Mouse (Mus musculus) heart, postnatal 0 days (tissue): ENCODE results near the gene Acox2. TPM values are rescaled to one million over a fixed set of nuclear protein-coding genes. Genes with fewer than 3 reads are reported as not detected.

Experiments
- ATAC-seq: fragments of 200-750 bp; cut with Nextera tagmentation; 2 replicates; pipeline ENCODE4 v1.8.0; 2017; ENCODE audit warnings: low read depth, moderate number of reproducible peaks, moderate library complexity; ENCODE audit not compliant: insufficient read depth
- DNase-seq: peaks from one replicate; pipeline ENCODE4 v3.0.0-alpha.2; 2016; ENCODE audit warnings: low spot score
- H3K27ac ChIP-seq: fragments of 300-500 bp; sonication (generic); 2 replicates; pipeline ENCODE4 v1.5.1; 2014; ENCODE audit warnings: low read depth, mild to moderate bottlenecking
- H3K27me3 ChIP-seq: fragments of 300-500 bp; sonication (generic); 2 replicates; pipeline ENCODE4 v1.6.1; 2014; ENCODE audit warnings: low read length, mixed read lengths; ENCODE audit not compliant: control insufficient read depth, insufficient read depth
- H3K36me3 ChIP-seq: fragments of 300-500 bp; sonication (generic); replicated peaks from 2 replicates; pipeline ENCODE4 v1.6.1; 2014; ENCODE audit warnings: low read length, mixed read lengths; ENCODE audit not compliant: control insufficient read depth, insufficient read depth
- H3K4me1 ChIP-seq: fragments of 300-500 bp; sonication (generic); 2 replicates; pipeline ENCODE4 v1.6.1; 2014; ENCODE audit warnings: antibody characterized with exemption; ENCODE audit not compliant: control insufficient read depth, insufficient read depth
- H3K4me2 ChIP-seq: fragments of 300-500 bp; sonication (generic); 2 replicates; pipeline ENCODE4 v1.6.1; 2014; ENCODE audit warnings: low read depth, mild to moderate bottlenecking, low read length, moderate library complexity
- H3K4me3 ChIP-seq: fragments of 300-500 bp; sonication (generic); 2 replicates; pipeline ENCODE4 v1.5.1; 2014; ENCODE audit warnings: low read depth, low read length
- H3K9ac ChIP-seq: fragments of 300-500 bp; sonication (generic); replicated peaks from 2 replicates; pipeline ENCODE4 v1.6.1; 2014; ENCODE audit warnings: low read depth, low read length, mixed read lengths
- H3K9me3 ChIP-seq: fragments of 300-500 bp; sonication (generic); replicated peaks from 2 replicates; pipeline ENCODE4 v1.6.1; 2016; ENCODE audit warnings: low read length; ENCODE audit not compliant: control insufficient read depth
- CTCF ChIP-seq: IDR thresholded peaks from 2 replicates; pipeline ENCODE4 v1.5.1; 2016; ENCODE audit warnings: antibody characterized with exemption, control low read depth, low read depth
- EP300 ChIP-seq: IDR thresholded peaks from 2 replicates; pipeline ENCODE4 v1.6.1; 2016; ENCODE audit warnings: antibody characterized with exemption, low read depth
- WGBS: fragments of 180-500 bp; shearing (Covaris S2); extraction: QIAGEN DNeasy Blood & Tissue Kit; methylation state at CpG from one replicate; pipeline ENCODE4 v1.1.7; 2014; 5-methylcytosine and 5-hydroxymethylcytosine counted together
- polyA plus RNA-seq: library from polyadenylated mRNA; unstranded; fragments of >200 nt; fragmentation: Nextera tagmentation; extraction: Ambion mirVana; gene quantifications from 2 replicates; pipeline ENCODE4 v1.2.1, GENCODE M21; 2015
- total RNA-seq: library from RNA; depleted of rRNA; stranded (reverse); fragments of >200 nt; gene quantifications from 2 replicates; pipeline ENCODE4 v1.2.3, GENCODE M21; 2014; ENCODE audit warnings: low replicate concordance

The Acox2 gene
- total and polyA plus RNA-seq, 2 experiments from 2014 or later, result not detected

GRCm38 (mm10) chr14:8233252-8233651, 25.9 kb downstream of the Acox2 start:
- ATAC-seq (no peak), DNase-seq (no peak)
- no peak overlapping the region for H3K27ac ChIP-seq
- H3K4me1 ChIP-seq, result no peaks in the 10 kb centered on the region; the same call in 1 of the 2 replicates
- TF ChIP-seq EP300 (no peak), CTCF (no peak)
- 5% methylated on average over 1 of the region's 1 CpGs for WGBS
- no peaks in the 10 kb centered on the region for H3K9me3 ChIP-seq
- H3K4me2 ChIP-seq, result no peak overlapping the region
- no peaks in the 10 kb centered on the region for H3K27me3 ChIP-seq
- no peaks in the 10 kb centered on the region for H3K36me3 ChIP-seq
- no peak overlapping the region for H3K4me3 ChIP-seq
- no peak overlapping the region for H3K9ac ChIP-seq

DNA sequence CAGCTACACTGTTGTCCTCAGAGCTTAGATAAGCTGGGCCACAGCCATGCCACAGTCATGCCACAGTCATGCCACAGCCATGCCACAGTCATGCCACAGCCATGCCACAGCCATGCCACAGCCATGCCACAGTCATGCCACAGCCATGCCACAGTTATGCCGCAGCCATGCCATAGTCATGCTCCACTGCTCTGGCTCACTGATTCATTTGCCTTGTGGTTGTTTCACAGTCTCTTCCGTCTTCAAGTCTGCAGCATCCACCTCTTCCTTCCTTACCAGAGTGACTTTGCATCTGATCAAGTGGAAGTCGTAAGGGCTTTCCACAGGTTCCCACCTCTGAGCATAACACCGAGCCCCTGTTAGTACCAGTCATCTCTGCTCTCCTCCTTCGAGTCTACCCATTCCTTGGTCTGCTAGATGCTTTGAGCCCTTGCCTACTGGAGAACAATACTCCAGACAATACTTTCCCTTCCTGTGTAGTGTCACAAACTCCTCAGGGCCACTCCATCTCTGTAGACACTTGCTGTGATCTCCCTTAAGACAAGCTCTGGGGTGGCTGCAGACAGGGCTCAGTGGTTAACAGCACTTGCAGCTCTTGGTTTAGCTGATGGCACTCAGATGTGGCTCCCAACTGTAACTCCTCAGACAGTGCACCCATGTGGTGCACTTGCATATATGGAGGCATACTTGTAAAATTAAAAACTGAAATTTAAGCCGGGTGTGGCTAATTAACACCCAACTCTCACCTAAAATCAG, 26.8 kb downstream of the Acox2 start:
- no peak for DNase-seq
- no peaks in the 10 kb centered on the region for H3K27me3 ChIP-seq
- H3K4me2 ChIP-seq, result no peak overlapping the region
- TF ChIP-seq CTCF (no peak), EP300 (no peak)
- no peaks in the 10 kb centered on the region; the same call in 1 of the 2 replicates for H3K4me1 ChIP-seq
- no peak overlapping the region for H3K27ac ChIP-seq
- H3K9ac ChIP-seq, result no peak overlapping the region
- no peaks in the 10 kb centered on the region for H3K36me3 ChIP-seq
- no peaks in the 10 kb centered on the region for H3K9me3 ChIP-seq
- no peak for ATAC-seq
- no peak overlapping the region for H3K4me3 ChIP-seq
- 68% methylated on average over 6 of the region's 6 CpGs for WGBS

- peak; percentile 30; the same call in 1 of the 2 replicates for ATAC-seq
These were observed 29.7 kb downstream of the Acox2 start for GRCm38 (mm10) chr14:8229367-8230019.

DNA sequence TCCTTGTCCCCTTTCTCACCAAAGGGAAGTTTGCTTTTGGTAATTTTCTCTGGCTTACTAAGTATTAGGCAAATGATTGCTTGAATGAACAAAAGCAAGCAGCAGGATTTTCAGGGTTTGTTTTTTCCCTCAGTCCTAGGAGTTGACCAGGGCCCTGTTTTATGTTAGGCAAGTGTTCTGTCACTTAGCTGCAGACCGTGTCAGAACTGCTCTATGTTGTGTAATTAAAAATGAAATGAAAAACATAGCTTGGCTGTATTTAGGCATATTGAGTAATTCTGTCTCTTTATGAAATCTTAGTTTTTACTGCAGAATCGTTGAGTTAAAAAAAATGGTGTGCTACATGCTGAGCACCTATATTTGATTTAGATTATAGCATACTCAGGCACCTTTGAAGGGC, 34.3 kb downstream of the Acox2 start:
- Histone ChIP-seq H3K27me3 (no peaks in the 10 kb centered on the region), H3K9ac (no peak overlapping the region), H3K27ac (no peak overlapping the region), H3K36me3 (peaks cover 38% of the 10 kb centered on the region), H3K4me3 (no peak overlapping the region), H3K9me3 (no peaks in the 10 kb centered on the region), H3K4me1 (no peaks in the 10 kb centered on the region; the same call in 1 of the 2 replicates), H3K4me2 (no peak overlapping the region)
- DNase-seq (no peak), ATAC-seq (no peak)
- TF ChIP-seq CTCF, result no peak
- no peak for TF ChIP-seq EP300
- 72% methylated on average over 2 of the region's 2 CpGs for WGBS

More at GRCm38 (mm10) chr14:8229367-8230019, 29.7 kb downstream of the Acox2 start:
- no peak for DNase-seq
- Histone ChIP-seq H3K27me3 (no peaks in the 10 kb centered on the region), H3K4me2 (no peak overlapping the region), H3K4me3 (no peak overlapping the region), H3K27ac (no peak overlapping the region), H3K4me1 (no peaks in the 10 kb centered on the region; the same call in 1 of the 2 replicates), H3K36me3 (0 out of 2 replicates have a peak, but pooled peaks cover 1% of the 10 kb centered on the region), H3K9me3 (no peaks in the 10 kb centered on the region), H3K9ac (no peak overlapping the region)
- TF ChIP-seq CTCF (no peak), EP300 (no peak)
- WGBS, result 54% methylated on average over 9 of the region's 9 CpGs

DNA sequence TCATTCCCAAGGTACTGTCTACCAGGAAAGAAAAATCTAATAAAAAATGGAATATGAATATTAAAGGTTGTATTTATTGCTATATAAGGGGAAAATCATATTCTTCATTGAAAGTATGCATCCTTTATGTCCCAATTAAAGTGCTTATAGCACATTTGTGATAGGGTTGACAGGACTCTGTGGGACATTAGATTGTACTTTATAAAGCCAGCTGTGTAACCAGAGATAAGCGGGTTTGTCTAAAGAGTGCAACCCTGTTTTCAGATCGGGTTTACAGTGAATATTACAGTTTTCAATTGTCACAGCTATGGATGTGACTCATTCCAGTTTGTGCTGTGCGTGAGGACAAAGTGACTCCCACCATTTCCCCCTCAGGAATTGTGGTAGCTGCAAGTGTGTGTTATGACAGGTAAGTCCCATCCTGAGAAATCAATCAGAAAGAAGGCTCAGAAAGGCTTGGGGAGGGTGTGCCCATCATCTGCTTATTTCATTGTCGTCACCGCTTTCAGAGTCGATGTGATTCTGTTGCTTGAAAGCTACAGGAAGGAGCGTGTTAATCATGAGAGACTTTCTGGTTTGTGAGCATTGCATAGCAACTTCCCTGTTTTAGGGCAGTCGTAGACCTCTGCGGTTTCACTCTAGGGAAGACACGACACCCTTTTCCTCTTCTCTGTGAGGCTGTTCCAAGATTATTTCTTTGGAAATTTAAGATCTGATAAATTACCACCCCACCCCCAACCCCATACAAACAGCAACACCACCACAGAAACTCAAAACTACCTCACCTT, 35.5 kb downstream of the Acox2 start:
- WGBS, result 78% methylated on average over 10 of the region's 10 CpGs
- no peak for DNase-seq
- TF ChIP-seq EP300 (no peak), CTCF (no peak)
- Histone ChIP-seq H3K4me1 (no peaks in the 10 kb centered on the region), H3K9ac (no peak overlapping the region), H3K36me3 (peaks cover 38% of the 10 kb centered on the region), H3K27ac (no peak overlapping the region), H3K4me3 (no peak overlapping the region), H3K9me3 (no peaks in the 10 kb centered on the region), H3K27me3 (no peaks in the 10 kb centered on the region), H3K4me2 (no peak overlapping the region)
- no peak for ATAC-seq
